Mouse (Mus musculus) splenic B cell, adult 2 months (primary cell): Measurements from ENCODE around the gene Hsf4.

Experiments used
- DNase-seq: peaks from one replicate; pipeline ENCODE4 v3.0.0-alpha.2; 2011; ENCODE audit warnings: low read depth, low spot score
- H3K27me3 ChIP-seq: 2 replicates; pipeline ENCODE4 v1.6.1; 2012; ENCODE audit warnings: mild to moderate bottlenecking, low read length, moderate library complexity, mixed read lengths; ENCODE audit not compliant: control insufficient read depth, poor library complexity, insufficient read depth, severe bottlenecking
- H3K36me3 ChIP-seq: 2 replicates; pipeline ENCODE4 v1.6.1; 2012; ENCODE audit warnings: mild to moderate bottlenecking, low read length, moderate library complexity, mixed read lengths; ENCODE audit not compliant: control insufficient read depth, poor library complexity, insufficient read depth, severe bottlenecking

Hsf4 gene

GRCm38 (mm10) chr8:105253766-105254151, 15.8 kb upstream of the Hsf4 start:
- Histone ChIP-seq H3K27me3 (no peaks in the 10 kb centered on the region), H3K36me3 (no peaks in the 10 kb centered on the region; the same call in 1 of the 2 replicates)
- no peak for DNase-seq

- peak; percentile 90 for DNase-seq
- H3K36me3 ChIP-seq, result no peaks in the 10 kb centered on the region; the same call in 1 of the 2 replicates
Observed at GRCm38 (mm10) chr8:105254152-105254965, 15.2 kb upstream of the Hsf4 start.

GRCm38 (mm10) chr8:105254966-105255350, 14.6 kb upstream of the Hsf4 start, which contains the start of gene B3gnt9:
Gene B3gnt9, minus strand, starts transcription at chr8:105255153.
- Histone ChIP-seq H3K36me3 (no peaks in the 10 kb centered on the region; the same call in 1 of the 2 replicates), H3K27me3 (no peaks in the 10 kb centered on the region)
- peak; percentile 35 for DNase-seq

More at GRCm38 (mm10) chr8:105254152-105254965, 15.2 kb upstream of the Hsf4 start:
- H3K27me3 ChIP-seq, result no peaks in the 10 kb centered on the region

GRCm38 (mm10) chr8:105257318-105258114, 12.1 kb upstream of the Hsf4 start:
- Histone ChIP-seq H3K27me3 (no peaks in the 10 kb centered on the region), H3K36me3 (no peaks in the 10 kb centered on the region)
- DNase-seq, result no peak

- DNase-seq, result no peak
- no peaks in the 10 kb centered on the region for H3K36me3 ChIP-seq
Observed at GRCm38 (mm10) chr8:105258911-105259720, 10.5 kb upstream of the Hsf4 start.

GRCm38 (mm10) chr8:105259721-105260320, 9.8 kb upstream of the Hsf4 start:
- H3K27me3 ChIP-seq, result no peaks in the 10 kb centered on the region
- DNase-seq, result peak; percentile 84

More at GRCm38 (mm10) chr8:105258911-105259720, 10.5 kb upstream of the Hsf4 start:
- H3K27me3 ChIP-seq, result no peaks in the 10 kb centered on the region

GRCm38 (mm10) chr8:105260371-105261099, 9.1 kb upstream of the Hsf4 start:
- DNase-seq, result no peak
- Histone ChIP-seq H3K36me3 (no peaks in the 10 kb centered on the region), H3K27me3 (no peaks in the 10 kb centered on the region)

More at GRCm38 (mm10) chr8:105259721-105260320, 9.8 kb upstream of the Hsf4 start:
- no peaks in the 10 kb centered on the region for H3K36me3 ChIP-seq

- no peaks in the 10 kb centered on the region for H3K36me3 ChIP-seq
- DNase-seq, result no peak
- H3K27me3 ChIP-seq, result no peaks in the 10 kb centered on the region
Observed at GRCm38 (mm10) chr8:105261326-105261980, 8.1 kb upstream of the Hsf4 start.

GRCm38 (mm10) chr8:105263244-105263912, 6.2 kb upstream of the Hsf4 start:
- no peaks in the 10 kb centered on the region for H3K36me3 ChIP-seq
- no peaks in the 10 kb centered on the region for H3K27me3 ChIP-seq
- no peak for DNase-seq

- H3K36me3 ChIP-seq, result no peaks in the 10 kb centered on the region
- peak; percentile 70 for DNase-seq
- H3K27me3 ChIP-seq, result no peaks in the 10 kb centered on the region
Observed at GRCm38 (mm10) chr8:105264024-105264982, 5.3 kb upstream of the Hsf4 start, which contains the start of the genes Tradd and Fbxl8. Gene Tradd, minus strand, starts transcription at chr8:105264609. Gene Fbxl8, plus strand, starts transcription at chr8:105264648.

- DNase-seq, result peak; percentile 76
- H3K36me3 ChIP-seq, result no peaks in the 10 kb centered on the region
- H3K27me3 ChIP-seq, result no peaks in the 10 kb centered on the region
Observed at GRCm38 (mm10) chr8:105265128-105265527, 4.5 kb upstream of the Hsf4 start.

GRCm38 (mm10) chr8:105266775-105267174, 2.8 kb upstream of the Hsf4 start:
- H3K27me3 ChIP-seq, result no peaks in the 10 kb centered on the region
- peak; percentile 78 for DNase-seq
- no peaks in the 10 kb centered on the region for H3K36me3 ChIP-seq
